Mouse (Mus musculus): Measurements from ENCODE around the gene Osbpl3. TPM values are rescaled to one million over a fixed set of nuclear protein-coding genes. Genes with fewer than 3 reads are reported as not detected.

Osbpl3 gene
- polyA plus RNA-seq, 1 experiment from 2014 or later: 5.3 TPM

GRCm38 (mm10) chr6:50377742-50378720 is 78.0 kb downstream of the Osbpl3 start:
- Histone ChIP-seq H3K9ac (replicated peaks; ENCODE audit: low read depth, low read length) (no peak overlapping the region), H3K4me2 (ENCODE audit: low read length) (no peak overlapping the region), H3K36me3 (ENCODE audit: control insufficient read depth, insufficient read depth) (no peaks in the 10 kb centered on the region), H3K27ac (ENCODE audit: low read length) (no peak overlapping the region), H3K9me3 (ENCODE audit: control insufficient read depth, low read length) (no peaks in the 10 kb centered on the region), H3K4me3 (replicated peaks; ENCODE audit: low read length) (no peak overlapping the region), H3K27me3 (replicated peaks; ENCODE audit: control insufficient read depth, insufficient read depth, low read length) (no peaks in the 10 kb centered on the region), H3K4me1 (replicated peaks; ENCODE audit: control insufficient read depth, insufficient read depth, low read length) (peaks cover 2% of the 10 kb centered on the region; the same call in 1 of the 2 replicates)
- WGBS: 89% methylated on average over 21 of the region's 21 CpGs
- no peak for ATAC-seq

DNA sequence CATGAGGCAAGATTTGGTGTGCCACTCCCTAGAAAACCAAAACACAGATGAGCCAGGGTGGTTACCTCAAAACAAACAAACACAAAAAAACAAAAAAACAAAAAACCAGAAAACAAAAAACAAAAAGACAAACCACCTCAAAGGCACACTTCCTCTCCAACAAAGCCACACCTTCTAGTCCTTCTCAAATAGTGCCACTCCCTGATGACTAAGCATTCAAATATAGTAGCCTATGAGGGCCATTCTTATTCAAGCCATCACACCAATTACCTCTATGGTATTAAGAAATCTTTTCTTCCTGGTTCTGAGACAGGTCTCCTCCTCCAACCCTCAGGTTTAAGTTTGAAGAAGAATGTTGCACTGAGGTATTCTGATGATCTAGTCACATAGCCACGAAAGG is 79.3 kb downstream of the Osbpl3 start:
- H3K4me2 ChIP-seq (ENCODE audit: low read length): no peak overlapping the region
- H3K9me3 ChIP-seq (ENCODE audit: control insufficient read depth, low read length): no peaks in the 10 kb centered on the region
- 95% methylated on average over 1 of the region's 1 CpGs for WGBS
- no peak overlapping the region for H3K27ac ChIP-seq (ENCODE audit: low read length)
- no peak for ATAC-seq
- H3K27me3 ChIP-seq (replicated peaks; ENCODE audit: control insufficient read depth, insufficient read depth, low read length): no peaks in the 10 kb centered on the region
- H3K36me3 ChIP-seq (ENCODE audit: control insufficient read depth, insufficient read depth): no peaks in the 10 kb centered on the region
- H3K4me1 ChIP-seq (replicated peaks; ENCODE audit: control insufficient read depth, insufficient read depth, low read length): peaks cover 6% of the 10 kb centered on the region; the same call in 1 of the 2 replicates
- no peak overlapping the region for H3K4me3 ChIP-seq (replicated peaks; ENCODE audit: low read length)
- H3K9ac ChIP-seq (replicated peaks; ENCODE audit: low read depth, low read length): no peak overlapping the region

DNA sequence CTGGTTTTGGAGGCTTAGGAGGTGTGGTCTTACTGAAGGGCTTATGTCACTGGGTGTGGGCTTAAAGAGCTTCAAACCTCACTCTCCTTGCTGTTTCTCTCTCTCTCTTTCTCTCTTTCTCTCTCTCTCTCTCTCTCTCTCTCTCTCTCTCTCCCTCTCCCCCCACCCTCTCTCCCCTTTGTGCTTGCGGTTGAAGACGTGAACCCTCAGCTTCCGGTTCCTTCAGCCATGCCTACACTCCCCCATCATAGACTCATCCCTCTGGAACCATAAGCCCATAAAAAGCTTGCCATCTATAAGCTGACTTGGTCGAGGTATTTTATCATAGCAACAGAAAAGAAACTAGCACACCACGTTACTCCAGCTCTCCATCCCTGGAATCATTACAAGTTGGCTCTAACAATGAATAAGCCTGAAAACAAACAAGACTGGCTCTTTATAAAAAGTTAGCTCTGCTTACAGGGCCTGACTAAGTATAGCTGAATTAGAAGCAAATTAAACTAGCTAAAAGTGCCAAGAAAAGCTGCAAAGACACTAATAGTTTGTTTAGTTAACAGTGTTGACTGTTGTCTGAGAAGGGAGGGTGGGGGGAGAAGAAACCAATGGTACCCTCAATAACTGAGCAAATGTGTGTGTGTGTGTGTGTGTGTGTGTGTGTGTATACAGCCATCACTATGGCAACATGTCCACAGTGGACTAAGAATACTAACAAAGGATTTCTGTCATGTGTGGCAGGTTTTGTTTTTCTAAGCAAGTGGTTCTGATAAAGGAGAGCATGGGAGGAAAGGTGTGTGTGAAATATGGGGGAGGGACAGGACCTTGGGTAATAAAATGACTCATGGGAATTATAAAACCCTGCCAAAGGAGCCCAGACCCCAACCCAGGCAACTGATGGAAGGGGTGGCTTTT is 83.2 kb downstream of the Osbpl3 start:
- no peaks in the 10 kb centered on the region for H3K36me3 ChIP-seq (ENCODE audit: control insufficient read depth, insufficient read depth)
- H3K4me1 ChIP-seq (replicated peaks; ENCODE audit: control insufficient read depth, insufficient read depth, low read length): peaks cover 6% of the 10 kb centered on the region; the same call in 1 of the 2 replicates
- no peak overlapping the region for H3K4me3 ChIP-seq (replicated peaks; ENCODE audit: low read length)
- peak; percentile 47 for ATAC-seq
- 36% methylated on average over 5 of the region's 5 CpGs for WGBS
- no peaks in the 10 kb centered on the region for H3K9me3 ChIP-seq (ENCODE audit: control insufficient read depth, low read length)
- H3K27ac ChIP-seq (ENCODE audit: low read length): no peak overlapping the region
- no peaks in the 10 kb centered on the region for H3K27me3 ChIP-seq (replicated peaks; ENCODE audit: control insufficient read depth, insufficient read depth, low read length)
- no peak overlapping the region for H3K4me2 ChIP-seq (ENCODE audit: low read length)
- no peak overlapping the region for H3K9ac ChIP-seq (replicated peaks; ENCODE audit: low read depth, low read length)

GRCm38 (mm10) chr6:50371501-50372086 is 84.4 kb downstream of the Osbpl3 start:
- Histone ChIP-seq H3K4me3 (replicated peaks; ENCODE audit: low read length) (no peak overlapping the region), H3K27me3 (replicated peaks; ENCODE audit: control insufficient read depth, insufficient read depth, low read length) (no peaks in the 10 kb centered on the region), H3K9ac (replicated peaks; ENCODE audit: low read depth, low read length) (no peak overlapping the region), H3K4me2 (ENCODE audit: low read length) (no peak overlapping the region), H3K9me3 (ENCODE audit: control insufficient read depth, low read length) (no peaks in the 10 kb centered on the region), H3K4me1 (replicated peaks; ENCODE audit: control insufficient read depth, insufficient read depth, low read length) (peaks cover 6% of the 10 kb centered on the region; the same call in 1 of the 2 replicates), H3K36me3 (ENCODE audit: control insufficient read depth, insufficient read depth) (no peaks in the 10 kb centered on the region), H3K27ac (ENCODE audit: low read length) (no peak overlapping the region)
- no peak for ATAC-seq
- WGBS: 84% methylated on average over 8 of the region's 8 CpGs

- ATAC-seq: no peak
- H3K36me3 ChIP-seq (ENCODE audit: control insufficient read depth, insufficient read depth): no peaks in the 10 kb centered on the region
- H3K9ac ChIP-seq (replicated peaks; ENCODE audit: low read depth, low read length): no peak overlapping the region
- WGBS: 92% methylated on average over 8 of the region's 8 CpGs
- no peak overlapping the region for H3K27ac ChIP-seq (ENCODE audit: low read length)
- H3K27me3 ChIP-seq (replicated peaks; ENCODE audit: control insufficient read depth, insufficient read depth, low read length): no peaks in the 10 kb centered on the region
- no peaks in the 10 kb centered on the region for H3K9me3 ChIP-seq (ENCODE audit: control insufficient read depth, low read length)
- H3K4me2 ChIP-seq (ENCODE audit: low read length): no peak overlapping the region
- H3K4me1 ChIP-seq (replicated peaks; ENCODE audit: control insufficient read depth, insufficient read depth, low read length): peaks cover 6% of the 10 kb centered on the region; the same call in 1 of the 2 replicates
- H3K4me3 ChIP-seq (replicated peaks; ENCODE audit: low read length): no peak overlapping the region
These were observed 87.3 kb downstream of the Osbpl3 start for GRCm38 (mm10) chr6:50368502-50369292.

DNA sequence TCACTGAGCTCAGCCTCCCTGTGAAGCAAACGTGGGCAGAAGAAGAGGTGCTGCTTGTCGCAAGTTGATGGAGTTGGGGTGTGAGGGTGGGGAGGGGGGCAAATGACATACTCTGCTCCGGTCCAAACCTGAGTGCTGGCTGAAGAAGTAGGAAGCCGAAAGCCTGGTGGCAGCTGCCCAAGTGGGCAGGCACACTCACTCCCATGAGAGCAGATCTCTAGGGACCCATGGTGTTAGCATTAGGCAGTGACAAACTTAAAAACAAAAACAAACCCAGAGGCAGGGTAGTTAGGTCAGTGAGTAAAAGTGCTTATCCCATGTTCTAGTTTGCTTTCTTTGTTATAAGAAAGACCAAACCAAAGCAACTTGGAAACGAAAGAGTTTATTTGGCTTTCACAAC is 88.2 kb downstream of the Osbpl3 start:
- Histone ChIP-seq H3K27ac (ENCODE audit: low read length) (no peak overlapping the region), H3K4me1 (replicated peaks; ENCODE audit: control insufficient read depth, insufficient read depth, low read length) (peaks cover 2% of the 10 kb centered on the region; the same call in 1 of the 2 replicates), H3K36me3 (ENCODE audit: control insufficient read depth, insufficient read depth) (no peaks in the 10 kb centered on the region), H3K27me3 (replicated peaks; ENCODE audit: control insufficient read depth, insufficient read depth, low read length) (no peaks in the 10 kb centered on the region), H3K9ac (replicated peaks; ENCODE audit: low read depth, low read length) (no peak overlapping the region), H3K4me2 (ENCODE audit: low read length) (no peak overlapping the region), H3K4me3 (replicated peaks; ENCODE audit: low read length) (no peak overlapping the region), H3K9me3 (ENCODE audit: control insufficient read depth, low read length) (no peaks in the 10 kb centered on the region)
- no peak for ATAC-seq
- 84% methylated on average over 5 of the region's 5 CpGs for WGBS

GRCm38 (mm10) chr6:50366724-50367123 is 89.3 kb downstream of the Osbpl3 start:
- Histone ChIP-seq H3K36me3 (ENCODE audit: control insufficient read depth, insufficient read depth) (no peaks in the 10 kb centered on the region), H3K27ac (ENCODE audit: low read length) (no peak overlapping the region), H3K27me3 (replicated peaks; ENCODE audit: control insufficient read depth, insufficient read depth, low read length) (no peaks in the 10 kb centered on the region), H3K4me1 (replicated peaks; ENCODE audit: control insufficient read depth, insufficient read depth, low read length) (peaks cover 6% of the 10 kb centered on the region), H3K4me3 (replicated peaks; ENCODE audit: low read length) (no peak overlapping the region), H3K9me3 (ENCODE audit: control insufficient read depth, low read length) (no peaks in the 10 kb centered on the region), H3K9ac (replicated peaks; ENCODE audit: low read depth, low read length) (no peak overlapping the region), H3K4me2 (ENCODE audit: low read length) (no peak overlapping the region)
- 82% methylated on average over 5 of the region's 5 CpGs for WGBS
- ATAC-seq: no peak

GRCm38 (mm10) chr6:50366319-50366718 is 89.7 kb downstream of the Osbpl3 start:
- H3K4me2 ChIP-seq (ENCODE audit: low read length): no peak overlapping the region
- ATAC-seq: no peak
- 93% methylated on average over 7 of the region's 7 CpGs for WGBS

More at GRCm38 (mm10) chr6:50366319-50366718, 89.7 kb downstream of the Osbpl3 start:
- H3K9me3 ChIP-seq (ENCODE audit: control insufficient read depth, low read length): no peaks in the 10 kb centered on the region
- H3K27ac ChIP-seq (ENCODE audit: low read length): no peak overlapping the region
- H3K4me1 ChIP-seq (replicated peaks; ENCODE audit: control insufficient read depth, insufficient read depth, low read length): peaks cover 6% of the 10 kb centered on the region
- no peak overlapping the region for H3K9ac ChIP-seq (replicated peaks; ENCODE audit: low read depth, low read length)
- no peaks in the 10 kb centered on the region for H3K36me3 ChIP-seq (ENCODE audit: control insufficient read depth, insufficient read depth)
- H3K4me3 ChIP-seq (replicated peaks; ENCODE audit: low read length): no peak overlapping the region
- no peaks in the 10 kb centered on the region for H3K27me3 ChIP-seq (replicated peaks; ENCODE audit: control insufficient read depth, insufficient read depth, low read length)

Data from forebrain, embryonic 16.5 days (tissue).